Mouse (Mus musculus) embryo, embryonic 11 days (tissue): ENCODE measurements around the gene Crybb1.
A peak's percentile ranks its signal among the peaks of the same experiment; 100 is the strongest.

Experiments
- DNase-seq: peaks from one replicate; pipeline ENCODE4 v3.0.0-alpha.2; 2015

Gene Crybb1

GRCm38 (mm10) chr5:112237866-112238570, 17.6 kb upstream of the Crybb1 start:
- peak; percentile 58 for DNase-seq

DNA sequence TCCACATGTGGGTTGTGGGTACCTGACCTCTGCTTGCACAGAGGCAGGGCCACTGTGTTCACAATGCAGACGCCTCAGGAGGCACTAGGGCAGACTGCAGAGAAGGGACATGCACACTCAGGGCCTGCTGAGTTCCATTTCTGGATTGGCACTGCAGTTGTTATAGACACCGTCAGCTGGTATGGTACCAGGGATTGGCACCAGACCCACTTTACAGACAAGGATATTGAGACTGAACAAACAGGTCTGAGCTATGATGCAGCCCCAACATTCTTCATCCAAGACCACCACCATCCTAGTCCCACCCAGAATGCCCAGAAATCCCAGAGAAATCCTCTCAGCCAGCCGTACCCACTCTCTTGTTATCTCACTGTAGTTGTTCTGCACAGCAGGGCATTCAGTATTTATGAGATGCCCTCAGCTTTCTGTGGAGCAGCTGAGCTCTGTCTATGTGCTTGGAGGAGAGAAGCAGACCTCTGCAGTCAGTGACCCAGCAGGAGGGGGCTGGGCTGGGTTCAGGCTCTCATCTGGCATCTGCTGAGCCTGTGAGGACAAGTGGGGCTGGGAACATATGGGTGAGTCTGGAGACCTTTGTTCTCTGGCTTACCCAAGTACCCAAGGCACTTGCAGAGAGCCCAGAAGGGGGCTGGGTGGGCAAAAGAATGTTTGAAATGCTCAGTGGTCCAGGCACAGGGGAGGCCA, 16.7 kb upstream of the Crybb1 start:
- peak; percentile 58 for DNase-seq

DNA sequence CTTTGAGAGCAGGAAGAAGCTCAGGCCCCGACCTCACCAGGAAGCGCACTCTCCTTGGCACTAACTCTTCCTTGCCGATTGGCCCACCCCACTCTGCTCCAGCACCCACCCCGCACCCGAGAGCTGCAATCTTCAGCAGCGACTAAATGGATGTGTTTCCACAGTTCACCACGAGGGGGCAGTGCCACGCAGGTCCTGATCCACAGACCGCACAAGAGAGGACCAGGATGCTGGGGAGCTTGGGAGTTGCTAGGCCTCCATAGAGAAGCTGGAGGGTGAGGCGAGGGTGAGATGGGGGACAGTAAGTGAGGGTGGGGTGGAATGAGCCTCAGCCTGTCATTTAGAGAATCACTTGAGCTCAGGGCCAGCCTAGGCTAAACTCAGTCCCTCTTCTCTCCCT, 14.9 kb upstream of the Crybb1 start:
- DNase-seq, result peak; percentile 89

- no peak for DNase-seq
Observed at GRCm38 (mm10) chr5:112241849-112242248, 13.8 kb upstream of the Crybb1 start.

- DNase-seq, result no peak
Observed at GRCm38 (mm10) chr5:112242361-112242778, 13.2 kb upstream of the Crybb1 start.

DNA sequence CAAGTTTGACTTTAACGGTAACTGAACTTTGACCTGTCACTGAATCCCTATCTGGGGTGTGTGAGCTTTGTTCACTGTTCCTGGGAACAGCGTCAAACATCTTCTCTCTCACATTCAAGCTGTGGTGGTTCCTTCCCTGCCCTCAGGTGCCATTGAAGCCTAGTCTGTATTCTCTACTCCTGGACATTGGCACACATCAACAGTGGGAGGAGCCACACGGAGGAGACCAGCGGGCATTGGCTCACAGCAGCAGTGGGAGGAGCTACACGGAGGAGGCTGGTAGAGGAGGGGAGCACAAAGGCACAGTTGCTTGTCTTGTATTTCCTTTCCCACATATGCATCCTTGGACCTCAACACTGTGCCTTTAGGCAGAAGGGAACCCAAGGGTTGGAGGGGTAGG, 12.6 kb upstream of the Crybb1 start:
- no peak for DNase-seq

DNA sequence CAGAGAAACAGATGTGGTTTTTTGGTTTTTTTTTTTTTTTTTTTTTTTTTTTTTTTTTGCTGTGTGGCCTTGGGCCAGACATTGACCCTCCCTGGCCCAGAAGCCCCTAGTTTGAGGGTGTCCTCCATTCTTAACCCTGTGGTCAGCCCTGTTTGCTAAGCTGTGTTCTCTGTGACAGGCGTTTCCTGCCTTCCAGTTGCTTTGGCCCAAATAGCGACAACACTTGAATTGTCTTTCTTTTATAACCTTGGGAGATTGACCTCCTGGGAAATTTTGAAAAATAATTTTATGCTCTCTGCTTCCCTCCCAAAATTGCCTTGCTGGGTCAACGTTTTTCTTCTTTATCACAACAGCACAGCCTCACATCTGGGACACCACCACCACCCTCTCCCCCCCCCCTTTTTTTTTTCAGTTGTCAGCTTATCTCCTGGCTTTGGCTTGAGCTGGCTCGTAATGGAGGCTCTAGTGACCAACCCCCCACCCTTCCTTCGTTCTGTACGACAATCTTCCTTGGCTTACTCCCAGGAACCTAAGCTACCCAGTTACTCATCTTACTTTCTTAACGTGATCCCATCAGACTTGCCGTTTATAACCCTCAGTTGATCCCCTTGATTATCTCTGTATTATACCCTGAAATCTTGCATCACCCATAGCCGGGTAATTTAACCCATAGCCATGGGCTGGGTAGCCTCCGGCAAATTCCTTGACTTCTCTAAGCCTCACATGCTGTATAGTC, 11.9 kb upstream of the Crybb1 start:
- DNase-seq, result no peak

GRCm38 (mm10) chr5:112244275-112244562, 11.4 kb upstream of the Crybb1 start:
- DNase-seq, result no peak

GRCm38 (mm10) chr5:112244890-112245615, 10.6 kb upstream of the Crybb1 start:
- DNase-seq, result no peak

DNA sequence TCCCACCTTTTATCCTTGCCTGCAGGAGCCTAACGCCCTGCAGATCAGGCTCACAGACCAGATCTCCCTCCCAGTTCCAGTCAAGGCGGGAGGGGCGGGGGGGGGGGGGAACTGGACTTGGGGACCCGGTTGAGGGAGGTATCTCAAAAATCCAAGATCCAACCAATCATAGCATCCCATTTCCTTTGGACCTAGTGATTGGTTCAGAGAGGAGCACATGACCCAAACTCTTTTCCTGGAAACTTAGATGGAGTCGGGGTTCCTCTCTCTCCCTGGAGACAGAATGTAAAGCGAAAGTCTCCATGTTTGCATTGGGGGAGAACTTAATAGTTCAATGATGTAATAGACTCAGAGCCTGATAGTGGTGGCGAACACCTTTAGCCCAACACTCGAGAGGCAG, 8.2 kb upstream of the Crybb1 start:
- no peak for DNase-seq

DNA sequence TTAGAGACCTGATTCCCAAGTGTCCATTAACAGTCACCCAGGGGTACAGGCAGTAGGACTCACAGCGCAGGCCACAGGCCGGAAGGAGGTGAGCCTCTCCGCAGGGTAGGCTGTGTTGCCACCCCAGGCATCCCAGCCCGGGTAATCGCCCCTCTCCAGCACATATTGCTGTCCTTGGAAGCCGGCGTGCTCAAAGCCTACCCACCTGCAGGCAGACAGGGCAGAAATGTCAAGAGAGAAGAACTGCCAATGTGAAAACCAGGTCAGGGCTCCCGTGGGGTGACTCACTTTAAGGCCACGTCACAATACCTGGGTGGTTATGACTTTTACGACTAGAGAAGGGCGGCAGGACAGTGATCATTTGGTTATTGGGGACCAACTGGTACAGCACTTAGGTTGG, 6.5 kb upstream of the Crybb1 start:
- no peak for DNase-seq

DNA sequence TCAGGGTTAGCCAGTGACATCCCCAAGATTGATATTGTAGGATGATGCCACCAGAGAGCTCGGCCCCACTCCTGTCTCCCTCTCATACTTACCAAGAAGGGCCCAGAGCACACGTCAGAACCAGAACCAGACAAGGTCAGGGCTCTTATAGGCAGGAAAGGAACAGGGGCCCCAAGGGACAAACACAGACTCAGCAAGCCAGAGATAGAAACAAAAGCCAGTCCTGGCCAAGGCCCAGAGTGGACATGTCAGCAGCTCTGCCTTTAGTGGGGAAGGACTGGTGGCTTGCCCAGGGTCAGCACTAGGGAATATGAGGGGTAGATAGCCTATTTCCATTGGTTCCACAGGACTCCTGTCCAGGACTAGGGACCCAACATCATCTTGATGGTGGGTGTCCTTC, 3.2 kb upstream of the Crybb1 start, which contains the start of gene Cryba4:
Gene Cryba4 (minus strand): TSS at position 119 of the 400 bp plus-strand sequence.
- no peak for DNase-seq

DNA sequence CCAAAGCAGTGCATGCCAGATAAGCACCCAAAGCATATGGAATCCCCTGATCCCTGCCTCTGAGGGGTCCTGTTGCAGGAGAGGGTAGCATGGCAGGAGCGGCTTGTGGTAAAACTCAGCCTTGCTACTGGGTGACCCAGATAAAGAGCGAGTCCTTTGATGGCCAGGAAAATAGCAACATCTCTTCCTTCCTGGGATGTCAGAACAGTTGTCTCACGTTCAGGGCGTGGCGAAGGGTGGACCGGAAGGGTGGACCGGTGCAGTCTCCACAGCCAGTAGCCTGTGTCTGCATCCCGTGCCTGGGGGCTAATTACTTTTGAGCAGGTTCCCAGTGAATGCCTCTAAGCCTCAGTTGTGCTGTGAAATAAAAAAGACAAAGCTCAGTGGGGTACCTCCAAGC, 2.4 kb upstream of the Crybb1 start:
- DNase-seq, result no peak

- DNase-seq, result no peak
Observed at GRCm38 (mm10) chr5:112254282-112254806, 1.3 kb upstream of the Crybb1 start.

DNA sequence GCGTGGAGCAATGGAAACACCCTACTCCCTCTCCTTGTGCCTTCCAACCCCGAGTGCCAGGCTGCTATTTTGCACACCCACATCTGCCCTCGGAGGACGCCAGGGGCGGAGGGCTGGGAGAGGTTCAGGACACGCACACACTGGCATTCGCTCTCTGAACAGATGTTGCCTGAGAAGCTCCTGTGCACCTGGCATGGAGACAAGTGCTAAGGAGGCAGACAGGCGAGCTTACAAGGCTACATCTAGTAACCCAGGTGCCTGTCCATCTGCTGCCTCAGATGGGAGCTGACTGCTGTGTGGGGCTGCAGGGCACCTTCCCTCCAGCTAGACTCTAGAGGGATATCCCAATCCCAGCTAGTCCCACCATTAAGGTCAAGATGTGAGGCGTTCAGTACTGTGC, 842 bp downstream of the Crybb1 start:
- no peak for DNase-seq

DNA sequence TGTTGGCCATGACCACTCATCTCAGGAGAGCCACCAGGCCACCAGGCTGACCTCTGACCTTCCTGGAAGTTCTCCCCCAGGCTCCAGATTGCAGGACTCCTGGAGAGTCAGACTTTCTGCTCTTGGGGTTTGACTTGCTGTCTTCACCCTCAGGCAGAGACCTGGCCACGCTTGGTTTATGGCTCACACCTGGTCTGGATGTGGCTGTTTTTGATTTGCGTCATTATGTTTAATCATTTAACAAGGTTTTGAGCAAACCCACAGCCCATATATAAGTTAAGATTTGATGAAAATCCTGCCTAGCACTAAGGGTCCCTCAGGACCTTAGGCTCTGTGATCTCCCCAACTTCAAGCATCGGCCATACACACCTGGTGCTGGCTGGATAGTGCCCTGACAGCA, 2.3 kb downstream of the Crybb1 start:
- no peak for DNase-seq

DNA sequence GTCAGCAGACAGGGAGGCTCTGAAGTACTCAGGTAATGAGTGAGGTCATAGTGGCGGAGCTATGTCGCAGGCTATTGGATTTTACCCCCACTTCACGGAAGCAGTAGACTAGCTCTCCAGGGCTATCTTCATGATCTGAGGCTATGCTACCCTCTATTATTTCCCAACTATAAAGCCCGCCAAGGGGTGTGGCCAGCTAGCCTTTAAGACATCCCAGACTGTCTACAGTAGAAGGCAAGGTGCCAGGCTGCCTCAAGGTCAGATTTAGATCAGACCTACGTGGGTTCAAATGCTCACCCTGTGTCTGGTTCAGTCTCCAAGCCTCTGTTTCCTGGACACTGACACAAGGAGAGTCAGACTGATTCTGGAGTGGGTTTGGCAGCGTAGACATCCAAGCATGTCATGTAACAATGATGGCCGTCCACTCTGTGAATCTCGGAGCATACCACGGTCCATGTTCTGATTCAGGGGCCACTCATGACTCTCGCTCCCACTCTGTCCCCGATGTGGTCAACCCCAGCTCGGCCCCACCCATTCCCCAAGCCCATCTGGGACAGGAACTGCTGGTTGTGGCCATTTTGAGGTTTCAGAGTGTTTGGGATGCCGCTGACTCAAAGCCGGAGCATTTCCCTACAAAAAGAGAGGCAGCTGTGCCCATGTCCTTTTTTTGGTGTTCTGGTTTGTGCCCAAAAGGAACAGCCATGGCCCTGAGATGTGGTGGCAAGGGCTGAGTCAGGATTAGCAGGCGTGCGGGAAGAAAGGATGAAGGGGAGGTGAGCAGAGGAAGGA, 4.4 kb downstream of the Crybb1 start:
- no peak for DNase-seq

DNA sequence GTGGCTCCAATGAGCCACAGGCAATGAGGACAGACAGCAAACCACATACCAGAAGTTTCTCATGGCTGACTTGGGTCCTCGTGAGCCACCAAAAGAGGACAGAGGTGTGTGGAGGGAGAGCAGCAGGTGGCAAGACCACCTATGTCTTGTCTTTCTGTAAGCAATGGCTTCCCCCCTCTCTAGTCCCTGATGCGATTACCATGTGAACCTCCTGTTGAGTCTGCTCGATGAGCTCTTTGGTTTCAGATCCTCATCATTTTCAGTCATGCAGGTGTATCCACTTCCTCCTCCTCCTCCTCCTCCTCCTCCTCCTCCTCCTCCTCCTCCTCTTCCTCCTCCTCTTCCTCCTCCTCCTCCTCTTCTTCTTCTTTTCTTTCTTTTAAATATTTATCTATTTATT, 5.2 kb downstream of the Crybb1 start:
- DNase-seq, result no peak

GRCm38 (mm10) chr5:112264099-112264498, 8.5 kb downstream of the Crybb1 start:
- DNase-seq, result no peak

DNA sequence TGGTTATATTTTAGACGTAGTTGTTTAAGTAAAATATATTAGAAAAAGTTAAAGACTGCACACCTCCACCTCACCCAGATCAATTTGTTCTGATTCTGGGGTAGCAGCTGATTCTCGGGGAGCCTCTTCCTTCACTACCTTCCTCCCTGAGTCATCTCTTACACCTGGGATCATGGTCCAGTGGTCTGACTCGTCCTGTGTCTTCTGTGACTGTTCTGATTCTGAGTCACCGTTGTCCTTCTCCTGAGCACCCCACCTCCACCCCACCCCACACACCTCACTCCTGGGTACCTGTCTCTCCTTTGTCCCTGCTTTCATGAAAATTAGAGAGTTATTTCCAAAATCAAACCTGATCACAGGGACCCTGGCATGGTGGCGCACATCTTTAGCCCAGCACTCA, 9.5 kb downstream of the Crybb1 start:
- no peak for DNase-seq

DNA sequence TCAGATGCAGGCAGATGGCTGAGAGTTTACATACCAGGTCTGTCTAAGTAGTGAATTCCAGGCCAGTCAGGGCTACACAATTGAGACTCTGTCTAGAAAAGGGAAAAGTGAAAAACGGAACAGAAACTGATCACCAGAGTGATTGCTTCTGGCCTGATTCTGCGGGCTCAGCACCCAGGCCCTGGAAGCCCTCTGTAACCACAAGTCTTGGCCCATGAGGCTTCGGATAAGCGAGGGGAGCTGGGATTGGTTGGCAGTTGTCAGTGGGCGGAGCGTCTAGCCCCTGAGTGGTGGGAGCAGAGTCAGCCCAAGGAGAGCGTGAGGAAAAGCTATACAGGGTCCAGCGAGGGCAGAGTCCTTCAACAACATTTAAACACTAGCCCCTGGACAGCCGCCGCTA, 9.9 kb downstream of the Crybb1 start:
- DNase-seq, result peak; percentile 74

- no peak for DNase-seq
Observed at GRCm38 (mm10) chr5:112266011-112266777, 10.6 kb downstream of the Crybb1 start.
